Mouse (Mus musculus): ENCODE results near the gene Ccdc92b. TPM values are rescaled to one million over a fixed set of nuclear protein-coding genes. Genes with fewer than 3 reads are reported as not detected.

The Ccdc92b gene
- total and polyA plus RNA-seq, 3 experiments, result 0.05 TPM; not detected in 2

- Histone ChIP-seq H3K36me3 (replicated peaks) (no peaks in the 10 kb centered on the region), H3K4me3 (ENCODE audit: low read depth, low read length) (no peak overlapping the region), H3K9me3 (replicated peaks) (peaks cover 8% of the 10 kb centered on the region), H3K4me1 (ENCODE audit: insufficient read depth, low read depth, low read length) (peaks cover 16% of the 10 kb centered on the region), H3K27me3 (ENCODE audit: insufficient read depth, low read length) (peaks cover 38% of the 10 kb centered on the region)
- no peak for DNase-seq (ENCODE audit: low spot score)
- no peak for TF ChIP-seq POLR2AphosphoS5 (IDR thresholded peaks at IDR 0.05; ENCODE audit: insufficient replicate concordance, low read depth, low read length)
- TF ChIP-seq TAL1 (conservative IDR thresholded peaks at IDR 0.05; ENCODE audit: low read depth, low read length), result no peak
- TF ChIP-seq CTCF (IDR thresholded peaks at IDR 0.05; ENCODE audit: low read depth, low read length), result no peak
- TF ChIP-seq GATA1 (IDR thresholded peaks at IDR 0.05; ENCODE audit: borderline replicate concordance, low read length), result no peak
- no peak for TF ChIP-seq GATA2 (IDR thresholded peaks at IDR 0.05; ENCODE audit: borderline replicate concordance, low read depth, low read length)
- ATAC-seq (ENCODE audit: extremely low read depth, insufficient number of reproducible peaks, low FRiP score, poor library complexity, severe bottlenecking), result no peak
Observed at GRCm38 (mm10) chr11:74589401-74590238, 29.8 kb upstream of the Ccdc92b start.

GRCm38 (mm10) chr11:74590239-74590596, 29.2 kb upstream of the Ccdc92b start:
- no peak for ATAC-seq (ENCODE audit: extremely low read depth, insufficient number of reproducible peaks, low FRiP score, poor library complexity, severe bottlenecking)
- Histone ChIP-seq H3K4me1 (ENCODE audit: insufficient read depth, low read depth, low read length) (peaks cover 10% of the 10 kb centered on the region), H3K36me3 (replicated peaks) (no peaks in the 10 kb centered on the region), H3K4me3 (ENCODE audit: low read depth, low read length) (no peak overlapping the region), H3K9me3 (replicated peaks) (peaks cover 8% of the 10 kb centered on the region), H3K27me3 (ENCODE audit: insufficient read depth, low read length) (peaks cover 38% of the 10 kb centered on the region)
- TF ChIP-seq GATA1 (IDR thresholded peaks at IDR 0.05; ENCODE audit: borderline replicate concordance, low read length), result no peak
- no peak for DNase-seq (ENCODE audit: low spot score)

- Histone ChIP-seq H3K4me3 (ENCODE audit: low read depth, low read length) (no peak overlapping the region), H3K27me3 (ENCODE audit: insufficient read depth, low read length) (peaks cover 36% of the 10 kb centered on the region), H3K4me1 (ENCODE audit: insufficient read depth, low read depth, low read length) (peaks cover 7% of the 10 kb centered on the region; the same call in 1 of the 2 replicates), H3K9me3 (replicated peaks) (peaks cover 8% of the 10 kb centered on the region), H3K36me3 (replicated peaks) (no peaks in the 10 kb centered on the region)
- DNase-seq (ENCODE audit: low spot score), result no peak
- no peak for TF ChIP-seq GATA1 (IDR thresholded peaks at IDR 0.05; ENCODE audit: borderline replicate concordance, low read length)
- ATAC-seq (ENCODE audit: extremely low read depth, insufficient number of reproducible peaks, low FRiP score, poor library complexity, severe bottlenecking), result no peak
Observed at GRCm38 (mm10) chr11:74590691-74591090, 28.7 kb upstream of the Ccdc92b start.

- peaks cover 8% of the 10 kb centered on the region for H3K9me3 ChIP-seq (replicated peaks)
- no peak for DNase-seq (ENCODE audit: low spot score)
Observed at GRCm38 (mm10) chr11:74592246-74592645, 27.2 kb upstream of the Ccdc92b start.

GRCm38 (mm10) chr11:74597283-74597989, 22.0 kb upstream of the Ccdc92b start:
- H3K36me3 ChIP-seq (replicated peaks), result no peaks in the 10 kb centered on the region
- H3K4me3 ChIP-seq (ENCODE audit: low read depth, low read length), result no peak overlapping the region
- TF ChIP-seq POLR2AphosphoS5 (IDR thresholded peaks at IDR 0.05; ENCODE audit: insufficient replicate concordance, low read depth, low read length) (no peak), GATA2 (IDR thresholded peaks at IDR 0.05; ENCODE audit: borderline replicate concordance, low read depth, low read length) (no peak), GATA1 (IDR thresholded peaks at IDR 0.05; ENCODE audit: borderline replicate concordance, low read length) (no peak), TAL1 (conservative IDR thresholded peaks at IDR 0.05; ENCODE audit: low read depth, low read length) (no peak), CTCF (IDR thresholded peaks at IDR 0.05; ENCODE audit: low read depth, low read length) (no peak)
- peaks cover 12% of the 10 kb centered on the region for H3K4me1 ChIP-seq (ENCODE audit: insufficient read depth, low read depth, low read length)
- peaks cover 4% of the 10 kb centered on the region; the same call in 1 of the 2 replicates for H3K9me3 ChIP-seq (replicated peaks)
- DNase-seq (ENCODE audit: low spot score) (no peak), ATAC-seq (ENCODE audit: extremely low read depth, insufficient number of reproducible peaks, low FRiP score, poor library complexity, severe bottlenecking) (no peak)
- peaks cover 16% of the 10 kb centered on the region for H3K27me3 ChIP-seq (ENCODE audit: insufficient read depth, low read length)

More at GRCm38 (mm10) chr11:74592246-74592645, 27.2 kb upstream of the Ccdc92b start:
- no peaks in the 10 kb centered on the region for H3K36me3 ChIP-seq (replicated peaks)
- peaks cover 7% of the 10 kb centered on the region for H3K4me1 ChIP-seq (ENCODE audit: insufficient read depth, low read depth, low read length)
- no peak overlapping the region for H3K4me3 ChIP-seq (ENCODE audit: low read depth, low read length)
- ATAC-seq (ENCODE audit: extremely low read depth, insufficient number of reproducible peaks, low FRiP score, poor library complexity, severe bottlenecking), result no peak
- peaks cover 27% of the 10 kb centered on the region for H3K27me3 ChIP-seq (ENCODE audit: insufficient read depth, low read length)
- no peak for TF ChIP-seq GATA1 (IDR thresholded peaks at IDR 0.05; ENCODE audit: borderline replicate concordance, low read length)
- TF ChIP-seq TAL1 (conservative IDR thresholded peaks at IDR 0.05; ENCODE audit: low read depth, low read length), result no peak
- TF ChIP-seq GATA2 (IDR thresholded peaks at IDR 0.05; ENCODE audit: borderline replicate concordance, low read depth, low read length), result no peak
- no peak for TF ChIP-seq POLR2AphosphoS5 (IDR thresholded peaks at IDR 0.05; ENCODE audit: insufficient replicate concordance, low read depth, low read length)
- TF ChIP-seq CTCF (IDR thresholded peaks at IDR 0.05; ENCODE audit: low read depth, low read length), result no peak

- peaks cover 4% of the 10 kb centered on the region; the same call in 1 of the 2 replicates for H3K9me3 ChIP-seq (replicated peaks)
- TF ChIP-seq GATA2 (IDR thresholded peaks at IDR 0.05; ENCODE audit: borderline replicate concordance, low read depth, low read length), result no peak
- no peak for TF ChIP-seq CTCF (IDR thresholded peaks at IDR 0.05; ENCODE audit: low read depth, low read length)
- TF ChIP-seq TAL1 (conservative IDR thresholded peaks at IDR 0.05; ENCODE audit: low read depth, low read length), result no peak
- TF ChIP-seq GATA1 (IDR thresholded peaks at IDR 0.05; ENCODE audit: borderline replicate concordance, low read length), result no peak
- no peak for TF ChIP-seq POLR2AphosphoS5 (IDR thresholded peaks at IDR 0.05; ENCODE audit: insufficient replicate concordance, low read depth, low read length)
- H3K27me3 ChIP-seq (ENCODE audit: insufficient read depth, low read length), result peaks cover 15% of the 10 kb centered on the region
- no peak overlapping the region for H3K4me3 ChIP-seq (ENCODE audit: low read depth, low read length)
- ATAC-seq (ENCODE audit: extremely low read depth, insufficient number of reproducible peaks, low FRiP score, poor library complexity, severe bottlenecking), result no peak
- DNase-seq (ENCODE audit: low spot score), result no peak
- peaks cover 12% of the 10 kb centered on the region for H3K4me1 ChIP-seq (ENCODE audit: insufficient read depth, low read depth, low read length)
- H3K36me3 ChIP-seq (replicated peaks), result no peaks in the 10 kb centered on the region
Observed at GRCm38 (mm10) chr11:74597990-74598337, 21.4 kb upstream of the Ccdc92b start.

Data from G1E (cell line).